In genomic region chr3:138787758-138788488, GRCm38 (mm10) we compare ENCODE assay signal across 14 mouse cellular contexts. TPM values are rescaled to one million over a fixed set of nuclear protein-coding genes. Genes with fewer than 3 reads are reported as not detected.
DNase-seq lines count a peak whose midpoint lies in the region; ATAC-seq and TF ChIP-seq lines count a peak whose summit lies in the region.
"Had no signal": no experiment of that assay in that cellular context is flagged by ENCODE, and none has a peak within 500 bp of the region (broad histone marks: within the 10 kb centered on the region; RNA-seq: fewer than 3 reads in every experiment).

No protein-coding gene starts in this region.

- 94% methylated on average over 18 of the region's 18 CpGs for whole genome bisulfite sequencing in forebrain, embryonic 11.5 days
- WGBS in forebrain, embryonic 16.5 days, result 76% methylated on average over 18 of the region's 18 CpGs
- 81% methylated on average over 18 of the region's 18 CpGs for WGBS in lung, postnatal 0 days
- 83% methylated on average over 18 of the region's 18 CpGs for WGBS in lung, adult 2 months
- WGBS in kidney, embryonic 14.5 days, result 89% methylated on average over 18 of the region's 18 CpGs

- H3K4me1 ChIP-seq in forebrain, embryonic 11.5 days (replicated peaks; ENCODE audit: control insufficient read depth, insufficient read depth, low read length), result no peaks in the 10 kb centered on the region
- H3K4me1 ChIP-seq in forebrain, embryonic 16.5 days (replicated peaks; ENCODE audit: control insufficient read depth, insufficient read depth, low read length), result peaks cover 39% of the 10 kb centered on the region
- H3K4me1 ChIP-seq in lung, postnatal 0 days (ENCODE audit: insufficient read depth, low read depth, low read length), result no peaks in the 10 kb centered on the region
- no peaks in the 10 kb centered on the region for H3K4me1 ChIP-seq in lung, adult 2 months (ENCODE audit: control insufficient read depth, insufficient read depth, low read length)
- H3K4me1 ChIP-seq in kidney, embryonic 14.5 days (ENCODE audit: control insufficient read depth, insufficient read depth, low read length), result 0 out of 2 replicates have a peak, but pooled peaks cover 4% of the 10 kb centered on the region

- H3K27ac ChIP-seq in forebrain, embryonic 11.5 days (ENCODE audit: low read depth, low read length), result no peak overlapping the region
- H3K27ac ChIP-seq in forebrain, embryonic 16.5 days (ENCODE audit: low read length), result no peak overlapping the region
- no peak overlapping the region for H3K27ac ChIP-seq in lung, postnatal 0 days (ENCODE audit: low read length)
- H3K27ac ChIP-seq in kidney, embryonic 14.5 days (ENCODE audit: low read depth, low read length), result no peak overlapping the region
- H3K27ac ChIP-seq: intestine, embryonic 15.5 days had no signal

- H3K27me3 ChIP-seq in forebrain, embryonic 11.5 days (ENCODE audit: control insufficient read depth, insufficient read depth, low read length), result no peaks in the 10 kb centered on the region
- H3K27me3 ChIP-seq in forebrain, embryonic 16.5 days (replicated peaks; ENCODE audit: control insufficient read depth, insufficient read depth, low read length), result no peaks in the 10 kb centered on the region
- H3K27me3 ChIP-seq in lung, postnatal 0 days (replicated peaks; ENCODE audit: insufficient read depth, low read length), result no peaks in the 10 kb centered on the region
- no peaks in the 10 kb centered on the region for H3K27me3 ChIP-seq in kidney, embryonic 14.5 days (ENCODE audit: control insufficient read depth, insufficient read depth, low read length)
- H3K27me3 ChIP-seq: intestine, embryonic 15.5 days had no signal

- DNase-seq in forebrain, embryonic 11.5 days (ENCODE audit: low spot score), result no peak
- no peak for DNase-seq in lung, postnatal 0 days (ENCODE audit: low spot score)
- DNase-seq in lung, adult 2 months, result no peak
- DNase-seq in testis, postnatal 14 days (ENCODE audit: low spot score), result peak; percentile 69
- no peak for DNase-seq in testis, postnatal 10 days (ENCODE audit: low spot score)
- no peak for DNase-seq in thymus, postnatal 36 days
- DNase-seq: cerebellum, adult 9-11 months; gastrocnemius, postnatal 10 days; lung, embryonic 14.5 days; thymus, adult 18-20 months had no signal

- H3K9me3 ChIP-seq in forebrain, embryonic 11.5 days (ENCODE audit: control insufficient read depth, low read length), result no peaks in the 10 kb centered on the region
- no peaks in the 10 kb centered on the region for H3K9me3 ChIP-seq in forebrain, embryonic 16.5 days (ENCODE audit: control insufficient read depth, low read length)
- H3K9me3 ChIP-seq in lung, postnatal 0 days (ENCODE audit: low read length), result no peaks in the 10 kb centered on the region
- no peaks in the 10 kb centered on the region for H3K9me3 ChIP-seq in kidney, embryonic 14.5 days (ENCODE audit: control insufficient read depth, low read length)
- H3K9me3 ChIP-seq: intestine, embryonic 15.5 days had no signal

- 0 out of 2 replicates have a peak, but pooled peaks have one; percentile 1 for ATAC-seq in forebrain, embryonic 11.5 days (replicated peaks; ENCODE audit: low FRiP score)
- ATAC-seq in forebrain, embryonic 16.5 days, result no peak
- peak; percentile 60 for ATAC-seq in lung, postnatal 0 days
- ATAC-seq in kidney, embryonic 14.5 days (ENCODE audit: low FRiP score, low TSS enrichment), result no peak
- ATAC-seq: intestine, embryonic 15.5 days had no signal

- no peak overlapping the region for H3K4me3 ChIP-seq in forebrain, embryonic 11.5 days (ENCODE audit: low read depth, low read length)
- H3K4me3 ChIP-seq in forebrain, embryonic 16.5 days (replicated peaks; ENCODE audit: low read length), result no peak overlapping the region
- H3K4me3 ChIP-seq in lung, postnatal 0 days (ENCODE audit: low read depth, low read length), result no peak overlapping the region
- H3K4me3 ChIP-seq in lung, adult 2 months (replicated peaks; ENCODE audit: extremely low read depth, low read depth, low read length), result no peak overlapping the region
- H3K4me3 ChIP-seq in kidney, embryonic 14.5 days (ENCODE audit: low read length), result no peak overlapping the region
- H3K4me3 ChIP-seq: intestine, embryonic 15.5 days had no signal

- no peak for TF ChIP-seq EP300 in lung, postnatal 0 days (IDR thresholded peaks at IDR 0.05)

- no peaks in the 10 kb centered on the region for H3K36me3 ChIP-seq in forebrain, embryonic 11.5 days (ENCODE audit: control insufficient read depth, insufficient read depth, low read length)
- H3K36me3 ChIP-seq in forebrain, embryonic 16.5 days (ENCODE audit: control insufficient read depth, insufficient read depth), result no peaks in the 10 kb centered on the region
- no peaks in the 10 kb centered on the region for H3K36me3 ChIP-seq in lung, postnatal 0 days (ENCODE audit: insufficient read depth, low read length)
- no peaks in the 10 kb centered on the region for H3K36me3 ChIP-seq in kidney, embryonic 14.5 days (ENCODE audit: control insufficient read depth, insufficient read depth, low read length)
- H3K36me3 ChIP-seq: intestine, embryonic 15.5 days had no signal

- H3K4me2 ChIP-seq in forebrain, embryonic 11.5 days (ENCODE audit: low read depth, low read length, severe bottlenecking), result no peak overlapping the region
- no peak overlapping the region for H3K4me2 ChIP-seq in forebrain, embryonic 16.5 days (ENCODE audit: low read length)
- no peak overlapping the region for H3K4me2 ChIP-seq in lung, postnatal 0 days (replicated peaks; ENCODE audit: low read depth, low read length)
- H3K4me2 ChIP-seq in kidney, embryonic 14.5 days (replicated peaks; ENCODE audit: low read depth, low read length), result no peak overlapping the region
- H3K4me2 ChIP-seq: heart, embryonic 11.5 days; intestine, embryonic 15.5 days; lung, embryonic 14.5 days had no signal

- H3K9ac ChIP-seq in forebrain, embryonic 11.5 days (ENCODE audit: low read length), result no peak overlapping the region
- H3K9ac ChIP-seq in forebrain, embryonic 16.5 days (replicated peaks; ENCODE audit: low read depth, low read length), result no peak overlapping the region
- no peak overlapping the region for H3K9ac ChIP-seq in lung, postnatal 0 days (replicated peaks; ENCODE audit: low read depth)
- no peak overlapping the region for H3K9ac ChIP-seq in kidney, embryonic 14.5 days (ENCODE audit: low read depth, low read length)
- H3K9ac ChIP-seq: intestine, embryonic 15.5 days; lung, embryonic 14.5 days had no signal

- TF ChIP-seq POLR2A in lung, adult 2 months (IDR thresholded peaks at IDR 0.05; ENCODE audit: borderline replicate concordance, extremely low read depth, low read depth, low read length), result no peak

- TF ChIP-seq CTCF in lung, postnatal 0 days (IDR thresholded peaks at IDR 0.05), result no peak
- TF ChIP-seq CTCF in lung, adult 2 months (IDR thresholded peaks at IDR 0.05; ENCODE audit: insufficient read depth, low read length), result no peak

RNA-seq across cellular contexts. Expression of gene Tspan5, which starts 45.9 kb away (rescaled TPM):
- 43.4 and 48.5 TPM in 2 replicates for polyA plus RNA-seq in forebrain, embryonic 11.5 days (2014; fragmentation: Nextera tagmentation; extraction: Ambion mirVana)
- polyA plus RNA-seq in forebrain, embryonic 16.5 days (2015; fragmentation: Nextera tagmentation; extraction: Ambion mirVana), result 98.7 and 113 TPM in 2 replicates
- polyA plus RNA-seq in lung, postnatal 0 days (2015; fragmentation: Nextera tagmentation; extraction: Ambion mirVana), result 33.0 and 35.0 TPM in 2 replicates
- 20.3 and 33.0 TPM in 2 replicates for polyA plus RNA-seq in lung, adult 2 months (2012; rRNA removed)
- 18.0 and 28.8 TPM in 2 replicates for polyA plus RNA-seq in kidney, embryonic 14.5 days (2014; fragmentation: Nextera tagmentation; extraction: Ambion mirVana)

Comparison
In these comparisons a context has a peak if more than half of its experiments do, and no peak if none do; other contexts are left out.
1. ATAC-seq: peak in forebrain, embryonic 11.5 days (single experiment) and lung, postnatal 0 days (single experiment); none in forebrain, embryonic 16.5 days (single experiment) and kidney, embryonic 14.5 days (single experiment).